Mouse (Mus musculus): Measurements from ENCODE around the gene Morc2b.
"Not testable (repeated sequence)": the region's sequence is repeated elsewhere in the genome, so short reads cannot be mapped to it uniquely, and the experiment has no call there.

The Morc2b gene

GRCm38 (mm10) chr17:33139261-33139820, at the start of gene Morc2b:
Morc2b (minus strand) TSS chr17:33139683.
- DNase-seq (ENCODE audit: low read depth, low spot score), result no peak

- DNase-seq (ENCODE audit: low read depth, low spot score), result not testable (repeated sequence)
These were observed 28.7 kb upstream of the Morc2b start, which contains the start of gene Olfr55 for GRCm38 (mm10) chr17:33168147-33168546. Olfr55 (plus strand) TSS chr17:33168447.

- no peak for DNase-seq (ENCODE audit: low read depth, low spot score)
These were observed 13.2 kb downstream of the Morc2b start for GRCm38 (mm10) chr17:33126257-33126656.

DNA sequence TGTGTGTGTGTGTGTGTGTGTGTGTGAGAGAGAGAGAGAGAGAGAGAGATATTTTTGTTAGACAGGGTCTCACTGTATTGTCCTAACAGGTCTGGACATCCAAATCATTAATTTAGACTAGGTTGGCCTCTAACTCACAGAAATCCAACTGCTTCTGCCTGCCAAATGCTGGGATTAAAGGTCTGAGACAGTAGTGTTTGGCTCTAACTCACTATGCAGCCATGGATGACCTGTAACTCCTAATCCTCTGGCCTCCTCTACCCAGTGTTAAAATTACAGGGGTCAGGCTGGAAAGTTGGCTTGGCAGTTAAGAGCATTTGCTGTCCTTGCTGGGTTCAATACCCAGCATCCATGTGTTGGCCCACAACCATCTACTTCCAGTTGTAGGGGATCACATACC, 14.9 kb downstream of the Morc2b start:
- DNase-seq (ENCODE audit: low read depth, low spot score), result no peak

GRCm38 (mm10) chr17:33097396-33097795, 42.1 kb downstream of the Morc2b start:
- DNase-seq (ENCODE audit: low read depth, low spot score), result no peak

DNA sequence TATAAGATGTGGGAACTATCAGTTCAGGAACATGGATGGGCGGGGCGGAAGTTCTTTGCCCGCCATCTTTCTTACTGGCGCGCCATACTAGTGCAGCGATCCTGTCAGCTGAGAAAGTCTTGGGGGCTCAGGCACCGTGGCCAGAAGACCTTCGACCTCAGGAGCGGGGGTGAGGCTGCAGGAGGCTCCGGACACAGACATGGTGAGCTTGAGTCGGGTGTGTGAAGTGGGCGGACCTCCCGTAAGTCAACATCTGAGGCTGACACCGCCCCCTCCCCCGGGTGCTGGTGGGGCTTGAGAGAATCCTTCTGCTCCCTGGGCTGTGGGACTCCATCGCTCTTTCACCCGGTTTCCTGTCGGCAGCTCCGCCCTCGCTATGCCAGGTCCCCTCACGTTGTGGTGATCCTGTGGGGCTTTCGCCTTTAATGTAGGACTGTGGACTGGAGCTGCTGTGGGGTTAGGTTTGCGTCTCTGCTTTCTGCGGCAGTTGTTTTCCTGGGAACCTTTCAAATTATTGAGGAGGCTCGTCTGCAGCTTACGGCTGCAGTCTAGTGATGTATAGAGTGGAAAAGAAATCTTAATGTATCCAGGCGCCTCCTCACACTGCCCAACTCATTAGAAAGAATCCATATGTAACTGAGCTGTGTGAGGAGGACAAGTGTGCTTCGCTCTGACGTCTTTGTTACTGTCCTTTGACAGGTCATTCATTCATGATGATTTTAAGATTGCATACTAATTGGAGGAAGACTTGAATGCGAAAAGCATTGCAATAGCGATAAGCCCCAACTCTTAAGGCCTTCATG, 46.9 kb downstream of the Morc2b start:
- DNase-seq (ENCODE audit: low read depth, low spot score), result peak; percentile 36

GRCm38 (mm10) chr17:33091630-33092029, 47.9 kb downstream of the Morc2b start:
- DNase-seq (ENCODE audit: low read depth, low spot score), result no peak

DNA sequence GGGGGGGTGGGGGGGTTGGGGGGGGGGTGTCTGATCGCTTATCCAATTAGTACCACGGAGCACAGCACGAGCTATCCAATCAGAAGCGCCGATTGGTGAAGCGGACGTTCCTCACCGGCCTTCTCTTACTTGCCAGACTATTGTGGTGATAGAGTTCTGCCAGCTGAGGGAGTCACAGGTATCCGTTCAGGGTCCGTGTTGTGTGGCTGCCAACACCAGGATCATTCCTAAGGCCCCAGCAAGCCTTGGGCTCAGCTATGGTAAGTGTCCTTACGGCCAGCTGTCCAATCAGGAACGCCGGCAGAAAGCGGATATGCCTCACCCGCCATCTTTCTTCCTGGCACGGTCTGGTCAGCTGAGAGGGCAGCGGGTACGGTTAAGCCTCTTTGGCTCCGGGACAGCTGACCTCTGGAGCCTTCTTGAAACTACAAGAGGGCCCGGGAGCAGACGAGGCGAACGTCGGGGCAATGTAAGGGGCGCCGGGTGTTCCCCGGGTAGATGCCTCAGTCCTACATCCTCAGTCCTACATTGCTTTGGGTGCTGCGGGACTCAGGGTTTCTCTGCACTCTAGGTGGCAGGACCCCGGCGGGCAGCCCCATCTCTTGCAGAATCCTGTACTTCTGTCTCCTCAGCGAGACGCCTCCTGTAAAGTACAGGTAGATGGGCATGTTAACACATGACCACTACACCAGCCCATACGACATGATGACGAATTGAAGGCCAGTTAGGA, 50.1 kb downstream of the Morc2b start, which contains the start of gene Zfp563:
Gene Zfp563, plus strand, starts transcription at position 91 of the 730 bp plus-strand sequence.
- peak; percentile 94 for DNase-seq (ENCODE audit: low read depth, low spot score)

- no peak for DNase-seq (ENCODE audit: low read depth, low spot score)
These were observed 71.5 kb downstream of the Morc2b start, which contains the start of gene 4921501E09Rik for GRCm38 (mm10) chr17:33067958-33068357. 4921501E09Rik (minus strand) TSS chr17:33068058.
